Mouse (Mus musculus): ENCODE data around the gene Gsg1l. TPM values are rescaled to one million over a fixed set of nuclear protein-coding genes. Genes with fewer than 3 reads are reported as not detected.
A peak's percentile ranks its signal among the peaks of the same experiment; 100 is the strongest.

The Gsg1l gene
- polyA plus RNA-seq, 1 experiment from 2014 or later, result 7.7 TPM

- Histone ChIP-seq H3K4me2 (no peak overlapping the region), H3K4me1 (replicated peaks) (0 out of 2 replicates have a peak, but pooled peaks cover 3% of the 10 kb centered on the region), H3K9ac (no peak overlapping the region), H3K4me3 (no peak overlapping the region), H3K27me3 (no peaks in the 10 kb centered on the region), H3K27ac (no peak overlapping the region), H3K36me3 (no peaks in the 10 kb centered on the region), H3K9me3 (replicated peaks) (no peaks in the 10 kb centered on the region)
- WGBS, result 78% methylated on average over 8 of the region's 8 CpGs
- no peak for ATAC-seq (replicated peaks; ENCODE audit: insufficient number of reproducible peaks, insufficient read depth, low FRiP score, low read depth)
Measured at GRCm38 (mm10) chr7:125979591-125979990, 102.6 kb downstream of the Gsg1l start.

- Histone ChIP-seq H3K4me1 (replicated peaks) (peaks cover 23% of the 10 kb centered on the region), H3K36me3 (no peaks in the 10 kb centered on the region), H3K4me2 (no peak overlapping the region), H3K9ac (no peak overlapping the region), H3K27me3 (no peaks in the 10 kb centered on the region), H3K27ac (no peak overlapping the region), H3K4me3 (no peak overlapping the region), H3K9me3 (replicated peaks) (no peaks in the 10 kb centered on the region)
- no peak for ATAC-seq (replicated peaks; ENCODE audit: insufficient number of reproducible peaks, insufficient read depth, low FRiP score, low read depth)
- WGBS, result 82% methylated on average over 9 of the region's 9 CpGs
Measured at GRCm38 (mm10) chr7:125976695-125977094, 105.5 kb downstream of the Gsg1l start.

GRCm38 (mm10) chr7:125975414-125975813, 106.8 kb downstream of the Gsg1l start:
- no peaks in the 10 kb centered on the region for H3K36me3 ChIP-seq
- H3K4me2 ChIP-seq, result no peak overlapping the region
- no peak for ATAC-seq (replicated peaks; ENCODE audit: insufficient number of reproducible peaks, insufficient read depth, low FRiP score, low read depth)
- no peak overlapping the region for H3K9ac ChIP-seq
- H3K4me3 ChIP-seq, result no peak overlapping the region
- H3K4me1 ChIP-seq (replicated peaks), result peaks cover 23% of the 10 kb centered on the region
- no peaks in the 10 kb centered on the region for H3K27me3 ChIP-seq
- H3K27ac ChIP-seq, result no peak overlapping the region
- WGBS, result 60% methylated on average over 6 of the region's 6 CpGs
- H3K9me3 ChIP-seq (replicated peaks), result no peaks in the 10 kb centered on the region

- Histone ChIP-seq H3K9ac (no peak overlapping the region), H3K4me3 (no peak overlapping the region), H3K36me3 (no peaks in the 10 kb centered on the region), H3K9me3 (replicated peaks) (no peaks in the 10 kb centered on the region), H3K27ac (peak overlapping the region; percentile 82; the same call in 1 of the 2 replicates), H3K27me3 (no peaks in the 10 kb centered on the region), H3K4me1 (replicated peaks) (peaks cover 30% of the 10 kb centered on the region), H3K4me2 (no peak overlapping the region)
- WGBS, result 50% methylated on average over 4 of the region's 4 CpGs
- peak; percentile 36; the same call in 1 of the 2 replicates for ATAC-seq (replicated peaks; ENCODE audit: insufficient number of reproducible peaks, insufficient read depth, low FRiP score, low read depth)
Measured at GRCm38 (mm10) chr7:125973874-125974273, 108.3 kb downstream of the Gsg1l start.

- no peak for ATAC-seq (replicated peaks; ENCODE audit: insufficient number of reproducible peaks, insufficient read depth, low FRiP score, low read depth)
- Histone ChIP-seq H3K27ac (peak overlapping the region; percentile 82), H3K4me1 (replicated peaks) (peaks cover 30% of the 10 kb centered on the region), H3K4me2 (no peak overlapping the region), H3K36me3 (no peaks in the 10 kb centered on the region), H3K9me3 (replicated peaks) (no peaks in the 10 kb centered on the region), H3K27me3 (no peaks in the 10 kb centered on the region), H3K4me3 (no peak overlapping the region), H3K9ac (no peak overlapping the region; the same call in 1 of the 2 replicates)
- WGBS, result 57% methylated on average over 6 of the region's 6 CpGs
Measured at GRCm38 (mm10) chr7:125972776-125973175, 109.4 kb downstream of the Gsg1l start.

- 39% methylated on average over 7 of the region's 7 CpGs for WGBS
- no peaks in the 10 kb centered on the region for H3K36me3 ChIP-seq
- no peak overlapping the region for H3K9ac ChIP-seq
- no peaks in the 10 kb centered on the region for H3K9me3 ChIP-seq (replicated peaks)
- no peaks in the 10 kb centered on the region for H3K27me3 ChIP-seq
- no peak overlapping the region for H3K4me2 ChIP-seq
- H3K4me3 ChIP-seq, result no peak overlapping the region
- ATAC-seq (replicated peaks; ENCODE audit: insufficient number of reproducible peaks, insufficient read depth, low FRiP score, low read depth), result peak; percentile 69
- peaks cover 30% of the 10 kb centered on the region for H3K4me1 ChIP-seq (replicated peaks)
- H3K27ac ChIP-seq, result peak overlapping the region; percentile 82
Measured at GRCm38 (mm10) chr7:125972174-125972672, 110.0 kb downstream of the Gsg1l start.

GRCm38 (mm10) chr7:125969076-125969475, 113.1 kb downstream of the Gsg1l start:
- WGBS, result 42% methylated on average over 3 of the region's 3 CpGs
- peaks cover 36% of the 10 kb centered on the region for H3K4me1 ChIP-seq (replicated peaks)
- no peaks in the 10 kb centered on the region for H3K27me3 ChIP-seq
- H3K4me2 ChIP-seq, result no peak overlapping the region
- H3K36me3 ChIP-seq, result no peaks in the 10 kb centered on the region
- no peak overlapping the region for H3K27ac ChIP-seq
- H3K9ac ChIP-seq, result no peak overlapping the region
- ATAC-seq (replicated peaks; ENCODE audit: insufficient number of reproducible peaks, insufficient read depth, low FRiP score, low read depth), result no peak
- no peaks in the 10 kb centered on the region for H3K9me3 ChIP-seq (replicated peaks)
- H3K4me3 ChIP-seq, result no peak overlapping the region

GRCm38 (mm10) chr7:125966402-125967261, 115.6 kb downstream of the Gsg1l start:
- Histone ChIP-seq H3K4me2 (no peak overlapping the region), H3K9ac (no peak overlapping the region), H3K27me3 (no peaks in the 10 kb centered on the region), H3K27ac (peak overlapping the region; percentile 25; the same call in 1 of the 2 replicates), H3K4me3 (no peak overlapping the region), H3K9me3 (replicated peaks) (no peaks in the 10 kb centered on the region), H3K36me3 (no peaks in the 10 kb centered on the region), H3K4me1 (replicated peaks) (peaks cover 16% of the 10 kb centered on the region)
- WGBS, result 56% methylated on average over 16 of the region's 16 CpGs
- ATAC-seq (replicated peaks; ENCODE audit: insufficient number of reproducible peaks, insufficient read depth, low FRiP score, low read depth), result no peak

- H3K4me3 ChIP-seq, result no peak overlapping the region
- H3K27ac ChIP-seq, result no peak overlapping the region
- no peak overlapping the region for H3K4me2 ChIP-seq
- no peak for ATAC-seq (replicated peaks; ENCODE audit: insufficient number of reproducible peaks, insufficient read depth, low FRiP score, low read depth)
- H3K36me3 ChIP-seq, result no peaks in the 10 kb centered on the region
- 0 out of 2 replicates have a peak, but pooled peaks cover 1% of the 10 kb centered on the region for H3K27me3 ChIP-seq
- WGBS, result 69% methylated on average over 8 of the region's 8 CpGs
- H3K9ac ChIP-seq, result no peak overlapping the region
- peaks cover 20% of the 10 kb centered on the region for H3K4me1 ChIP-seq (replicated peaks)
- H3K9me3 ChIP-seq (replicated peaks), result no peaks in the 10 kb centered on the region
Measured at GRCm38 (mm10) chr7:125964087-125964607, 118.1 kb downstream of the Gsg1l start.

GRCm38 (mm10) chr7:125959294-125960048, 122.7 kb downstream of the Gsg1l start:
- Histone ChIP-seq H3K27me3 (0 out of 2 replicates have a peak, but pooled peaks cover 7% of the 10 kb centered on the region), H3K27ac (no peak overlapping the region), H3K4me1 (replicated peaks) (peaks cover 18% of the 10 kb centered on the region), H3K36me3 (no peaks in the 10 kb centered on the region), H3K9me3 (replicated peaks) (no peaks in the 10 kb centered on the region), H3K9ac (no peak overlapping the region), H3K4me3 (no peak overlapping the region), H3K4me2 (no peak overlapping the region)
- no peak for ATAC-seq (replicated peaks; ENCODE audit: insufficient number of reproducible peaks, insufficient read depth, low FRiP score, low read depth)
- WGBS, result 49% methylated on average over 18 of the region's 18 CpGs

- ATAC-seq (replicated peaks; ENCODE audit: insufficient number of reproducible peaks, insufficient read depth, low FRiP score, low read depth), result no peak
- 84% methylated on average over 5 of the region's 5 CpGs for WGBS
- H3K4me2 ChIP-seq, result no peak overlapping the region
Measured at GRCm38 (mm10) chr7:125958856-125959255, 123.4 kb downstream of the Gsg1l start.

More at GRCm38 (mm10) chr7:125958856-125959255, 123.4 kb downstream of the Gsg1l start:
- 0 out of 2 replicates have a peak, but pooled peaks cover 7% of the 10 kb centered on the region for H3K27me3 ChIP-seq
- no peak overlapping the region for H3K4me3 ChIP-seq
- H3K36me3 ChIP-seq, result no peaks in the 10 kb centered on the region
- H3K9me3 ChIP-seq (replicated peaks), result no peaks in the 10 kb centered on the region
- H3K27ac ChIP-seq, result no peak overlapping the region
- peaks cover 21% of the 10 kb centered on the region for H3K4me1 ChIP-seq (replicated peaks)
- no peak overlapping the region for H3K9ac ChIP-seq

Data from heart, embryonic 15.5 days (tissue).